Mouse (Mus musculus): Measurements from ENCODE around the gene Srgap1.

The Srgap1 gene

DNA sequence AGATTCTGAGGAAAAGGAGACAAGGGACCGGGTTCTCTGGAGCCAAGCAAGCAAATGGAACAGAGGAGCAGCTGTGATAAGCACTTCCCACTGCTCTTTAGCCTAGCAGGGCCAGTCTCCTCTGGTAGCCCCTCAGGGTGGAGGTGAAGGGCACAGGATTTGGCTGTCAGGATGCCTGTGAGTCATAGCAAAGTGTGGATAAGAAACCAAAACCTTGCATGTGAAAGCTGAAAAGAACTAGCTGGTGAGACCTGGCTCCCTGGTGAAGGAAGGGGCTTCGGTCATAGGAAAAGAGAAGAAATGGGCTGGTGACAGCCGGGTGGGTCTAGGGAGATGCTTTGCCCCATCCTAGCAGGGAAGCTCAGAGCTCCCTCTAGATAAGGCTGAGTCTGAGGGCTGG is 30.5 kb downstream of the Srgap1 start:
- DNase-seq, result no peak

DNA sequence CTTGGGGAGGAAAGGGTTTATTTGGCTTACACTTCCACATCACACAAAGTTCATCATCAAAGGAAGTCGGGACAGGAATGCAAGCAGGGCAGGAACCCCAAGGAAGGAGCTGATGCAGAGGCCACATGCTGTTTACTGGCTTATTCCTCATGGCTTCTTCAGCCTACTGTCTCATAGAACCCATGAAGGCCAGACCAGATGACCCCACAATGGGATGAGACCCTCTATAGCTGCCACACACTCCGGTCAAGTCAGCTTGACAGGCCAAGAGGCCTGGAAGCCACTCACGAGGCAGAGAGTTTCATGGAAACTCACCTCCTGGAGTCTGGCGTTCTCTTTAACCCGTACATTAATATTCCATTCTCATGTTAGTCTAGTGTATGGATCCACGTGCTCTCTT is 34.8 kb downstream of the Srgap1 start:
- DNase-seq, result no peak

DNA sequence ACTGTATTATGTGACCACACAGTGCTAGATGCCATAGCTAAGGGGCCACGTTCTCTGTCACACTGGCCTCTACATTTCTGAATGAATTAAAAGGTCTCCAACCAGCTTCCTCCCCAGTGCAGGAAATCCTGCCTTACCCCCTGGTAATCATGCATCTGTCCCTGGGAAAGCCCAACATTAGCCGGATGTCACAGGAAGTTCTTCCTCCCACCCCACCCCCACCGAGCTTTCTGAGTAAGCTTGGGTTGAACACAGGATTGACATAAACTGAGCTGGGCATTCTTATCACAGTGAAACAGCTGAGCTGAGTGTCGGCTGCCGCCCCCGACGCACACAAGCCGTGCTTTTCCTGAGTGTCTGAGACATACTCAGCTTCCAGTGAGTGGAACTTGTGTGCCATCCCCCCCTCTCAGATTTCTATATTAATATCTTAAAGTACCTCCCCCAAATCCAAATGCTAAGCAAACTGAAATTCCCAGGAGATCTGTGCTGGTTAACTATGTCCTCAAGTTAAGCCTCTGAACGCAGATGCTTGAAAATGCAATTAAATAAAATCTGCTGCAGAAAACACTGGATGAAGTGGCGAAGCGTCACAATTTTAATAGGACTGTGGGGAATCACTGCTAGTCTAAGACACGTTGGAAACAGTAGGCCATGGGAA is 38.3 kb downstream of the Srgap1 start:
- peak; percentile 18 for DNase-seq

DNA sequence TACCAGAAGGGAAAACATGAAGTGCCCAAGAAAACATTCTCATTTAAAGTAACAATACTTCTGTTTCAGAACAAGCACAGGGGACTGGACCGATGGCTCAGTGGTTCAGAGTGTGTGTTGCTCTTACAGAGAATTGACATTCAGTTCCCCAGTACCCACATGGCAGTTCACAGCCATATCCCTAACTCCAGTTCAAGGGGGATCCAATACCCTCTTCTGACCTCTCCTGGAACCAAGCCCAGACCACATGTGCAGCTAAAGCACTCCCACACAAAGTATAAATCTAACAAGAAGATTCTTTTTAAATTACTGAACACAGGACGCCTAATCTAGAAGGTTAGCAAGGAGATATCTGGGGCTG is 38.8 kb downstream of the Srgap1 start:
- no peak for DNase-seq

DNA sequence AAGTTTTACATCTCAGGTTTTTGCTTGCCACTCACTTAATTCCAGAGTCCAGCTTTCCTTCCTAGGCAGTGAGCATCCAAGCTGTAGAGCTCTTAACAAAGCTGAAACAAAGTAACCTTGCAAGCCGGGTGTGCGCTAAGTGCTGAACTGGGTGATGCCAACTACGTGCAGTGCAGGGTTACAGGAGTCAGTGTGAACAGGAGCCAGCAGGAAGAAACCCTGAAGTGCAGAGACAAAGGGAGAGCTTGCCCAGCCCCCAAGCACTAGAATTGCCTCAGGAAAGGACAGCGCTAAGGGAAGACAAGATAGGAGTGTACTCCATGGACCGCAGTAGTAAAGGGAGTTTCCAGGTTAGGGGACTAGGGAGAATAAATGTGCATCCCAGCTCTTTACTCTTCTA is 40.5 kb downstream of the Srgap1 start:
- DNase-seq, result no peak

DNA sequence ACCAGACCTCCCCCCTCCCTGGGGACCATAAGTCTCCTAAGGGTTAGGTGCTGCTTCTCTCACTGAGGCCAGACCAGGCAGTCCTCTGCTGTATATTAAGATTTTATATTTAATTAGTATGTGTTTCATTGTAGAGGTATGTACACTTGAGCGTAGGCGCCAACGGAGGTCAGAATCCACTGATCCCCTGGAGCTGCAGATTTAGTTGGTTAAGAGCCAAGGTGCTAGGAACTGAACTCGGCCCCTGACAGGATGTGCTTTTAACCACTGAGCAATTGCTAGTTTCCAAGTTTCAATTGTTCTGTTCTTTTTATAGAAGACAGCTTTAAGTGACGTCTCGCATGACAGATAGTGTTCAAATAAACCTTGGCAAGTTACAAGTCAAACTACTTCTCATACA is 41.0 kb downstream of the Srgap1 start:
- no peak for DNase-seq

- DNase-seq, result no peak
Measured at GRCm38 (mm10) chr10:122005560-122005959, 41.6 kb downstream of the Srgap1 start.

DNA sequence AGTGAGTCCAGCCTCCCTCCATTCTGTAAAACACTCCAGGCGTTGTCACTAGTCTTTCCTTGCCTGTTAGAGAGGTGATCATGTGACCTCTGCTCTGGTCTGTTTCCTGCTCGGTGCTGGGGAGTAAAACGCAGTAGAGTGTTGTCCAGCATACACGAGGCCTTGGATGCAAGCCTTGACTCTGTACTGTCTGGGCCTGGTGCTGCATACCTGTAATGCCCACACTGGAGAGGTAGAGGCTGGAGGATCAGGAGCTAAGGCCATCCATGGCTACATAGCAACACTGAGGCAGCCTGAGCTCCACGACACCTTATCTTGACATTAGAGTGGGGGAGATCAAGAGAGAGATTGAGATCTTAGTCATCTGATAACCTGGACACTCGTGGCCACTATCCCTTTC is 44.2 kb downstream of the Srgap1 start:
- DNase-seq, result no peak

DNA sequence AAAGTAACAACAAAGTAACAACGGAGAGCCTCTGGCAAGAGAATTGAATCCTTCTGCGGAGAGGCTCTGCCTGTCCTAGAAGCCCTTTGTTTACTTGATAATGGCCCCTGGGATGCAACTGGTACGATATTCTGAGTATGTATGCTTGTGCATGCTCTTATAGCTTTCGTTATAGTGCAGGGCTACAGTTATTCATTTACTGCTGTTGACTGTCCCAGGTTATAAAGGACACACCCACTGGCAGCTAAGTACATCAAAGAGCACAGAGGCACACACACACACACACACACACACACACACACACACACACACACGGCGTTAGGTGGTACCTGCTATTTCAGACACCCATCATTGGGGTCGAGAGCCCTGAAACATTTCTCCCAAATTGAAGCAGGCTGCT is 48.3 kb downstream of the Srgap1 start:
- DNase-seq, result no peak

GRCm38 (mm10) chr10:121996500-121996899 is 50.6 kb downstream of the Srgap1 start:
- DNase-seq, result no peak

GRCm38 (mm10) chr10:121995448-121995847 is 51.7 kb downstream of the Srgap1 start:
- DNase-seq, result no peak

DNA sequence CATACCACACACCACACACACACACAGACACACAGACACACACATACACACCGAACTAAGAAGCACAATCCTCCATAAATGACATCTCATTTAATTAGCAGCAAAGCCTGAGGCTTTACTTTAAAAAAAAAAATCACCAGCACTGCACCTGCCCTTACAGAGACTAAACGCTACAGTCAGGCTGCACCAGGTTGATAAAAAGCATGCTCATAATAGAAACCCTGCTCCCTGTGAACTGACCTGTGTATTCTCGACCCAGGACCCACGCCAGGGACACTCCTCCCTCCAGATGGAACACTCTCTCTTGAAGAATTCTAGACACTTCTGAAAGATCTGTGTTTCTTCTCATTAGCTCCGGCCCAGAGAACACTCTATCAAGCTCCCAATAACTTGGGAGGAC is 52.5 kb downstream of the Srgap1 start:
- no peak for DNase-seq

DNA sequence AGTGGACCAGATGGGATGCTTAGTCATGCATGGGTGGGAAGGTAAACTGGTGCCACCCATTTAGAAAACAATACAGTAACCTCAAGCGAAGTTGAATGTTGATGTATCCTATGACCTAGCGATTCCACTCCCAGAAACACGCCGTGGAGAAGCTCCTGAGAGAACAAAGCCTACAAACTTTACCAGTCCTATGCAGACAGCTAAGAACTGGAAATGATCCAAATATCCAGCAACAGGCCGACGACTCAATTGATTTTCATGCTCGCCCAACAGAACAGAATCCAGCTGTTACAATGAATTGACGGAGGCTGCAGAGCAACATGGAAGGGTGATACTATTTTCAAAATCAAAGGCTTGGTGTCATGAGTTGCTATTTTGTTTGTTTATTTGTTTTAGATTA is 54.5 kb downstream of the Srgap1 start:
- DNase-seq, result no peak

GRCm38 (mm10) chr10:121986997-121987396 is 60.1 kb downstream of the Srgap1 start:
- DNase-seq, result no peak

DNA sequence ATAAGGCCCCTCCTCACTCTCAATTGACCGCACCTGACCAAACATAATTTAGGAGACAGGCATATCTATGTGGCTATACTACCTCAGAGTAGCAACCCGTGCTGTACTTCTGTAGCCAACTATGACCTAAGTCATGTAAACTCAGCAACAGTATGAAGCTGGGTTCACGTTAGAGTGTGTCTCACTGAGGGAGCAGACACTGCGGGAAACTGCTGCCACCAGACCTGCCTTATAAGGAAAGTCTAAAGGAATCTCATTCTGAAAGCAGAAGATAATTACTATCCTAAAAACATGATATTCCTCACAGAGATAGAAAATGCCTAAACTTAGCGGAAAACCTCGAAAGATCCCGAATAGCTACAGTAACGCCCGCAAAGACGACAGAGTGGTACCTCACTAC is 62.2 kb downstream of the Srgap1 start:
- no peak for DNase-seq

DNA sequence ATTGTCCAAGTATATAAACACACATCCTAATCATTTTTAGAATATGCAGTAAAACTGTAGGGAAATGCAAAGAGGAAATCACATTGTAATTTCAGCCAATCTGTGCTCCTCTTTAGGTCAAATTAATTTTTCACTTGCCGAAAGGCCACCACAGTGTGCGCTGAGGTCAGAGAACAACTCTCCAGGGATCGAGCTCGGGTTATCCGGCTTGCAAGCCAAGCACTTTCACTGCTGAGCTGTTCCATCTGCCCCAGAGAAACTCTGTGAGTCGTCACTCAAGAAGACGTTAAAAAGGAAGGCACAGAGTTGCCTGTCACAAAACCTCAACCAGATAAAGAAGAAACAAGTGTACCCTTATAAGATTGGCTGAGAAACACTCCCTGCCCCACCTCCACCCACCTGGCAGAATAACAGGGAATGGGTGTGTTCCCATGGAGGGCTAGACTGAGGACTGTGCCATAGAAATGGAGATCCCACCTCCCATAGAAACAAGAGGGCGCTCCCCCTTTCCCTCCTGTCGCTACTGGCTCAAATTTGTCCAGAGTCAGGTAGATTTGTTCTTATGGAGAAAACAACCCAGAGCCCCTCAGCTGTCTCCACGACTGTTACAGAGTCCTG is 63.0 kb downstream of the Srgap1 start:
- no peak for DNase-seq

DNA sequence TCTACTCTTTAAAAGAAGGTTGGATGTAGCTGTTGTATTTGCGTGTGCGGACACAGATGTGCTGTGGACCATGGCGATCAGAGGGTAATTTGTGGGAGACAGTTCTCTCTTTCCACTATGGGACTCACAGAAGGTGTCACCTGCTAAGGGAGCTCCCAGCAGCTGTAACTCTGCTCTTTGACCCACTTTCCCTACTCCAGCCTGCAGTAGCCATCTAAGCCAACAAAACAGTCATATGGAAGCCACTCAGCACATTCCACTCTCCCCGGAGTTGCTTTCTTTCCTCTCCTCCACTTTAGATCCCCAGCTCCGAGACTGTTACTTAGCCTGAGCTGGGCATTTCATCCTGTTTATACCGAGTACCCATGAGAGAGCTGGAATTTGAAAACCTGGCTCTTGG is 71.8 kb downstream of the Srgap1 start:
- DNase-seq, result no peak

DNA sequence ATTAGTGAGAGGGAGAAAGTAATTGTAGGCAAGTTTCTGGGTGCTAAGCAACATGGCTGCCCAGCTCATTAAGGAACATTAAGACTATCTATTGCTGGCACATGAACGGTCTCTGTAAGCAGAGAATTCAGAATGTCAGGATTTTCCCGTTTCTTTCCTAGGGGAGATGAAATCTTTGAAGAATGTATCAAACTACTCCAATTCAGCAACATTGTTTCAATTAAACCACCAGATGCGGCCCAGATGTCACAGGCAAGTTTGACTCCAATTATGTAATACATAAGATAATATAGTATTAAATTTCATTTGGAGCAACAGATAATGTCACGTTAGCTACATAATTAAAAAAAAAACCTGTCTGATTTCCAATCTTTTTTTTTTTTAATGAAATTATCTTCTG is 72.5 kb downstream of the Srgap1 start:
- DNase-seq, result no peak

DNA sequence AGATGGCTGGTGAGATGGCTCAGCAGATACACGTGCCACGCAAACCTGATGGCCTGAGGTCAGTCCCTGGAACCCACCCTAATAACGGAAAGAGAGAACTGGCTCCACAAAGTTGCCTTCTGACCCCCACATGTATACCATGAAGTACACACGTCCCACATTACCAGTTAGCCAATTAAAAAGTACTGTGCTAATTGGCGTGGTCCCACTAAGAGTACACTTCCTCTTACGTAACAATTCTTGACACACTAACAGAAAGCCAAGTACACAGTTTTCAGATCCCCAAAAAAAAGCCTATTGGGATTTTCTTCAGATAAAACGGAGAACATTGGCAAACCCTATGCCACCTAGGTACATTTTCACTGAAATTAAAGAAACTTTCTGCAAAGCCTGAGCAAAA is 73.8 kb downstream of the Srgap1 start:
- DNase-seq, result no peak

DNA sequence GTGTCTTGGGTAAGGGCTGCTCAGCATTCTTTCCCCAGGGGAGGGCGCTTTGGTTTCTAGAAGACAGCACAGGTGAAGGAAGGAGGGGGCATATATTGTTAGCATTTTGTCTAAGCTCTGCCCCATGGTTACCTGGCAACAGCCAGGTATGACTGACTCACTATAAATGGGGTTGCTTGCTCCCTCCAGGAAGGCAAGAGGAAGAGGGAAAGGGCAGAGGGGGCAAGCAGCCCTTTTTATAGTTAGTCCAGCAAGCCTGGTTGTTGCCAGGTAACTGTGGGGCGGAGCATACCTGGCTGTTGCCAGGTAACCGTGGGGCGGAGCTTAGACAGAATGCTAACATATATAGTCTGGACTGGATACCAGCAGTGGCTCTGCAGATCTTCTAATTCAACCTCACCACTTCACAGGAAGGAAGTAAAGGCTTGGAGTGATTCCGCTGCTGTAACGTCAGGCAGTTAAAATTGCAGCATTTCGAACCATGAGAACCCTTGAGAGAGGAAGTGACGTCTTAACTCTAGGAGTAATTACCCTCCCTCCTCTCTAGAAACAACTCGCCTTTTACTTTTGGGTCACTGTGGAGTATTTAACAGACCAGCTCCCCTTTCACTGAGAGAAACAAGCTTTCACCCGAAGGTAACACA is 74.7 kb downstream of the Srgap1 start:
- DNase-seq, result no peak

- DNase-seq, result no peak
Measured at GRCm38 (mm10) chr10:121971658-121972057, 75.5 kb downstream of the Srgap1 start.

DNA sequence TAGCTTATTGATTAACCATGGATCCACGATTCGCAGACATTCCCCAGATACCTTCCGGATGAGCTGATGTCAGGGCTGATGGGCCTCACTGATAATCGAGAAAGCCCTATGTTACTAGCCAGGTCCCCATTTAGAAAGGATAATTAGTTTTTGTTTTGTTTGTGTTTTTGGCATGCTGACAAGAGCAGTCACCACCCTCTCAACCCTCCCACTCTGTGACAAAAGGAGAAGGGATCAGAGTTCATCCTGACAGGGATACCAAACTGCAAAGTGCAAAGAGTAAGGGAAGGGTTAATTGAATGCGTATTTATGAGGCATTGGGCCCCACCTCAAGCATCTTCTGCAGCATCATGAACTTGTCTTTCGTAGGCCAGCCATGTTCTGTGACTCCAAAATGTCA is 76.2 kb downstream of the Srgap1 start:
- DNase-seq, result no peak

- peak; percentile 9 for DNase-seq
Measured at GRCm38 (mm10) chr10:121964114-121964513, 83.0 kb downstream of the Srgap1 start.

DNA sequence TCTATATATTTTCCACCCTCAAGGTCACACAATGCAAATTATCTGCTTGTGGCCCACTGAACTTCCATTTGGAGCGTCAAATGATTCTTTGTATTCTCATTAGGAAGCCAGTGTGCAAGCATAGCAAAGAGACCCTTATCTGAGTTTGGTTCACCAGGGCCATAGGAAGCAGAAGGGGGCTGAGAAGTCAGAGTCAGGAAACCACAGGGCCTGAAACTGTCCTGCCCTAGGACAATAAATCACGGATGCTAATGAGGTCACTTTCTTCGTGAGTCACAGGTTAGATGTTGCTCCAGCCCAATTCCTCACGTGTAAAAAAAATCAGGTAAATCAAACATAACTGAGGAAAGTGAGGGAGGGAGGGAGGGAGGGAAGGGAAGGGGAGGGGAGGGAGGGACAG is 85.1 kb downstream of the Srgap1 start:
- DNase-seq, result no peak

Measured in right cerebral cortex, adult 18-20 months (tissue).